In the genomic region with DNA sequence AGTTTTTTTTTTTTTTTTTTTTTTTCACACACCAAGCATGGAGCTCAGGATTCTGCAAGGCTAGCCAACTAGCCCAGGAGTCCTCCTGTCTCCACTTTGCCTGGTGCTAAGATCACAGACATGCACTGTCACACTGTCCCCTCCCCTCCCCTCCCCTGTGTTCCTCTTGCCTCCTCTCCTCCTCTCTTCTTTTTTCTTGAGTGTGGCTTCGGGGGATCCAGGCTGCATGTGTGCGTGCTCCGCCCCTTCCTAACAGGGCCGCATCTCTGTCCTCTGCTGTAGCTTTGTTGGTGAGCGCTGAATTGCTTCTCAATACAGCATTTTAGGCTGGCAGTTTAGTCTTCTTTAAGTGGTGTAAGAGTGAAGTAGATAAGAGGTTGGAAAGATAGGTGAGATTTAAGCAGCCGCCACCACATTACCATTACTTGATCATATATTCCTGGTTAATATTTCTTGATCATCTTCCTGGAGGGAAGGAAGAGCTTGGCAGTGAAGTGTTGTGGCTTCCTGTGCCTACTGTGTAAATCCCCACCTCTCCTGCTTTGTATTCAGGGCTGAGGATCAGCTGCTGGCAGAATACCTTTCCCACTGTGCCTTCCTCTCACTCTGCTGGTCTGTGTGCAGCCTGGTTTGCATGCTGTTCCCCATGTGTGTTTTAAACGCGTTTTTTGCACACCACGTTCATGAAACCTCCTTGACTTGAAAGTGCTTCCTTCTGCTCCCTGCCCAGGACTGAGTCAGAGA, we compare ENCODE assay signal across 11 mouse cellular contexts.
DNase-seq lines count a peak whose midpoint lies in the region; ATAC-seq lines count a peak whose summit lies in the region.
"Had no signal": no experiment of that assay in that cellular context is flagged by ENCODE, and none has a peak within 500 bp of the region (broad histone marks: within the 10 kb centered on the region; RNA-seq: fewer than 3 reads in every experiment).

No protein-coding gene starts in this region.

- no peaks in the 10 kb centered on the region for H3K27me3 ChIP-seq in megakaryocyte, embryonic 14.5 days (replicated peaks)
- H3K27me3 ChIP-seq in hindbrain, embryonic 14.5 days (ENCODE audit: control insufficient read depth, insufficient read depth, low read length): no peaks in the 10 kb centered on the region
- H3K27me3 ChIP-seq in neural tube, embryonic 14.5 days (ENCODE audit: control insufficient read depth, insufficient read depth, low read length): no peaks in the 10 kb centered on the region
- H3K27me3 ChIP-seq: liver, embryonic 15.5 days had no signal

- 21% methylated on average over 9 of the region's 9 CpGs for WGBS in hindbrain, embryonic 14.5 days
- 21% methylated on average over 9 of the region's 9 CpGs for WGBS in neural tube, embryonic 14.5 days

- DNase-seq in cerebellum, postnatal 10 days: peak; percentile 39 to 51
- DNase-seq in cerebellum, adult 18-20 months: no peak
- peak; percentile 47 for DNase-seq in hindbrain, embryonic 14.5 days (ENCODE audit: low spot score)
- no peak for DNase-seq in right cerebral cortex, postnatal 10 days (ENCODE audit: low spot score in 2 of 2)
- no peak for DNase-seq in frontal cortex, postnatal 14 days (ENCODE audit: low spot score in 2 of 2)
- DNase-seq: cerebellum, adult 11 months; kidney, postnatal 25 days had no signal

- ATAC-seq in megakaryocyte, adult 5-6 weeks (ENCODE audit: poor library complexity, severe bottlenecking): no peak
- 0 out of 2 replicates have a peak, but pooled peaks have one; percentile 59 for ATAC-seq in hindbrain, embryonic 14.5 days (ENCODE audit: low FRiP score)
- ATAC-seq in neural tube, embryonic 14.5 days (ENCODE audit: low read depth): peak; percentile 59; the same call in 1 of the 2 replicates

- H3K4me2 ChIP-seq in hindbrain, embryonic 14.5 days (replicated peaks): 0 out of 2 replicates have a peak overlapping the region, but pooled peaks have one; percentile 9
- no peak overlapping the region; the same call in 1 of the 2 replicates for H3K4me2 ChIP-seq in neural tube, embryonic 14.5 days (ENCODE audit: low read depth, low read length)
- H3K4me2 ChIP-seq: liver, embryonic 15.5 days had no signal

- H3K9me3 ChIP-seq in megakaryocyte, embryonic 14.5 days: no peaks in the 10 kb centered on the region
- H3K9me3 ChIP-seq in hindbrain, embryonic 14.5 days (ENCODE audit: control insufficient read depth, low read length): no peaks in the 10 kb centered on the region
- H3K9me3 ChIP-seq in neural tube, embryonic 14.5 days (ENCODE audit: control insufficient read depth, low read length): no peaks in the 10 kb centered on the region
- H3K9me3 ChIP-seq: liver, embryonic 15.5 days had no signal

- peak overlapping the region; percentile 41 for H3K9ac ChIP-seq in hindbrain, embryonic 14.5 days
- peak overlapping the region; percentile 35; the same call in 1 of the 2 replicates for H3K9ac ChIP-seq in neural tube, embryonic 14.5 days (replicated peaks; ENCODE audit: low read depth, low read length)
- H3K9ac ChIP-seq: liver, embryonic 15.5 days had no signal

- peaks cover 44% of the 10 kb centered on the region for H3K4me1 ChIP-seq in megakaryocyte, embryonic 14.5 days
- peaks cover 21% of the 10 kb centered on the region for H3K4me1 ChIP-seq in hindbrain, embryonic 14.5 days (replicated peaks; ENCODE audit: control insufficient read depth, insufficient read depth, low read length)
- peaks cover 14% of the 10 kb centered on the region; the same call in 1 of the 2 replicates for H3K4me1 ChIP-seq in neural tube, embryonic 14.5 days (ENCODE audit: control insufficient read depth, insufficient read depth, low read length)

- peak overlapping the region; percentile 80 for H3K4me3 ChIP-seq in megakaryocyte, embryonic 14.5 days (replicated peaks)
- H3K4me3 ChIP-seq in hindbrain, embryonic 14.5 days (replicated peaks; ENCODE audit: low read length): no peak overlapping the region
- no peak overlapping the region for H3K4me3 ChIP-seq in neural tube, embryonic 14.5 days (ENCODE audit: low read depth, low read length)
- H3K4me3 ChIP-seq: liver, embryonic 15.5 days had no signal

- peaks cover 29% of the 10 kb centered on the region for H3K36me3 ChIP-seq in megakaryocyte, embryonic 14.5 days (replicated peaks; ENCODE audit: low read length)
- peaks cover 2% of the 10 kb centered on the region; the same call in 1 of the 2 replicates for H3K36me3 ChIP-seq in hindbrain, embryonic 14.5 days (replicated peaks; ENCODE audit: control insufficient read depth, insufficient read depth)
- no peaks in the 10 kb centered on the region for H3K36me3 ChIP-seq in neural tube, embryonic 14.5 days (ENCODE audit: control insufficient read depth, insufficient read depth, low read length)
- H3K36me3 ChIP-seq: liver, embryonic 15.5 days had no signal

- H3K27ac ChIP-seq in hindbrain, embryonic 14.5 days: peak overlapping the region; percentile 71
- H3K27ac ChIP-seq in neural tube, embryonic 14.5 days (ENCODE audit: low read depth, low read length): peak overlapping the region; percentile 70
- H3K27ac ChIP-seq: liver, embryonic 15.5 days had no signal

Comparison
In these comparisons a context has a peak if more than half of its experiments do, and no peak if none do; other contexts are left out.
1. DNase-seq: peak in cerebellum, postnatal 10 days (2 of 2) and hindbrain, embryonic 14.5 days (single experiment); none in cerebellum, adult 18-20 months (0 of 2), right cerebral cortex, postnatal 10 days (0 of 2) and frontal cortex, postnatal 14 days (0 of 2).